Mouse (Mus musculus) olfactory bulb, adult 2 months (tissue): ENCODE results near the gene Plxnb2.

ENCODE experiments used
- CTCF ChIP-seq: fragments of 200-500 bp; IDR thresholded peaks from 2 replicates; pipeline ENCODE4 v1.5.1; 2012; ENCODE audit warnings: low read depth, mild to moderate bottlenecking, low read length, moderate library complexity; ENCODE audit not compliant: insufficient read depth
- POLR2A ChIP-seq: fragments of 200-500 bp; IDR thresholded peaks from 2 replicates; pipeline ENCODE4 v1.6.1; 2012; ENCODE audit warnings: mild to moderate bottlenecking, low read depth, low read length, moderate library complexity; ENCODE audit not compliant: insufficient read depth

DNA sequence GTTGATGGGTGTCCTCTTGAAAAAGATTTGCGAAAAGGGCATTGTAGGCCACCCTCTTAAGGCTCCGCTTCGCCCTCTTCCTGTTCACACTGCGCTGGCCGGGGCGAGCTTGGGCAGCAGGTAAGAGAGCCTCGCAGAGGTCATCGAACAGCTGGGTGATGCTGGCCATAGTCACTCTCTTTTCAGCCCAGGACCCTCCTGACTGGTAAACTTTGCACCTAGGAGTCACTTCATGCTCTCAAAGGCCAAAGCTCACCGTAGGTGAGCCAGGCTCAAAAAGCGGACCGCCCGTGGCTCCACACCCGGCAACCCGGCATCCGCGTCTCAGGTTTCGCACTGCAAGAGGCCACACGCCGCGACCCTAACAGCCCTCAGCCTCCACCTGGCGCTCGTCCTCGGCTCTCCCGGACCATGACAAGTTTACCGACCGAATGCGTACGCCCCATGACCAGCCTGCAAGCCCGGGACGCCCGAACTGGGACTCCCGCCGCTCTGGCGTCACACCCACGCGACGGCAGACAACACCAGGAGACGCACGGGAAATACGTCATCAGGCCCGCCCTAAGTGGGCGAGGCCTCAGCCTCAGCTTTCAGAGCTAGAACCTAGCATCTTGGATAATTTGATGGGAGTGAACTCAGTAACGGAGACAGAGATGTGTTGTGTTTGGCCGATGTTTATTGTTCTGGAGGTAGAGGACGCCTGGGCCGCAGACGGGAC lies 57.8 kb downstream of the Plxnb2 start, which contains the start of gene Tubgcp6:
- TF ChIP-seq CTCF (no peak), POLR2A (peak; percentile 74; the same call in 1 of the 2 replicates)
